Mouse (Mus musculus) heart, embryonic 16.5 days (tissue): ENCODE results near the gene Txndc11. TPM values are rescaled to one million over a fixed set of nuclear protein-coding genes. Genes with fewer than 3 reads are reported as not detected.

ENCODE experiments used
- ATAC-seq: fragments of 200-750 bp; cut with Nextera tagmentation; replicated peaks from 2 replicates; pipeline ENCODE4 v1.8.0; 2017; ENCODE audit warnings: moderate number of reproducible peaks; ENCODE audit not compliant: insufficient read depth, low FRiP score; ENCODE audit errors: extremely low read depth
- H3K27ac ChIP-seq: fragments of 300-500 bp; sonication (generic); 2 replicates; pipeline ENCODE4 v1.5.1; 2014; ENCODE audit warnings: mild to moderate bottlenecking, low read length, control low read depth, moderate library complexity
- H3K27me3 ChIP-seq: fragments of 300-500 bp; sonication (generic); 2 replicates; pipeline ENCODE4 v1.6.1; 2014; ENCODE audit warnings: low read length, mixed read lengths; ENCODE audit not compliant: control insufficient read depth, insufficient read depth
- H3K36me3 ChIP-seq: fragments of 300-500 bp; sonication (generic); 2 replicates; pipeline ENCODE4 v1.6.1; 2014; ENCODE audit not compliant: control insufficient read depth, insufficient read depth
- H3K4me1 ChIP-seq: fragments of 300-500 bp; sonication (generic); 2 replicates; pipeline ENCODE4 v1.6.1; 2014; ENCODE audit warnings: low read length, mixed read lengths; ENCODE audit not compliant: control insufficient read depth, insufficient read depth
- H3K4me2 ChIP-seq: fragments of 300-500 bp; sonication (generic); 2 replicates; pipeline ENCODE4 v1.6.1; 2014; ENCODE audit warnings: low read depth, mild to moderate bottlenecking, control low read depth, low read length
- H3K4me3 ChIP-seq: fragments of 300-500 bp; sonication (generic); 2 replicates; pipeline ENCODE4 v1.5.1; 2014; ENCODE audit warnings: mild to moderate bottlenecking, control low read depth, low read length
- H3K9ac ChIP-seq: fragments of 300-500 bp; sonication (generic); 2 replicates; pipeline ENCODE4 v1.6.1; 2014; ENCODE audit warnings: low read length, control low read depth
- H3K9me3 ChIP-seq: fragments of 300-500 bp; sonication (generic); replicated peaks from 2 replicates; pipeline ENCODE4 v1.6.1; 2016; ENCODE audit warnings: low read length; ENCODE audit not compliant: control insufficient read depth
- WGBS: fragments of 180-500 bp; shearing (Covaris S2); extraction: QIAGEN DNeasy Blood & Tissue Kit; methylation state at CpG from one replicate; pipeline ENCODE4 v1.1.7; 2014; 5-methylcytosine and 5-hydroxymethylcytosine counted together
- polyA plus RNA-seq: library from polyadenylated mRNA; unstranded; fragments of >200 nt; fragmentation: Nextera tagmentation; extraction: Ambion mirVana; gene quantifications from 2 replicates; pipeline ENCODE4 v1.2.1, GENCODE M21; 2015

Txndc11 gene
- polyA plus RNA-seq, 1 experiment from 2014 or later: 29.6 TPM

DNA sequence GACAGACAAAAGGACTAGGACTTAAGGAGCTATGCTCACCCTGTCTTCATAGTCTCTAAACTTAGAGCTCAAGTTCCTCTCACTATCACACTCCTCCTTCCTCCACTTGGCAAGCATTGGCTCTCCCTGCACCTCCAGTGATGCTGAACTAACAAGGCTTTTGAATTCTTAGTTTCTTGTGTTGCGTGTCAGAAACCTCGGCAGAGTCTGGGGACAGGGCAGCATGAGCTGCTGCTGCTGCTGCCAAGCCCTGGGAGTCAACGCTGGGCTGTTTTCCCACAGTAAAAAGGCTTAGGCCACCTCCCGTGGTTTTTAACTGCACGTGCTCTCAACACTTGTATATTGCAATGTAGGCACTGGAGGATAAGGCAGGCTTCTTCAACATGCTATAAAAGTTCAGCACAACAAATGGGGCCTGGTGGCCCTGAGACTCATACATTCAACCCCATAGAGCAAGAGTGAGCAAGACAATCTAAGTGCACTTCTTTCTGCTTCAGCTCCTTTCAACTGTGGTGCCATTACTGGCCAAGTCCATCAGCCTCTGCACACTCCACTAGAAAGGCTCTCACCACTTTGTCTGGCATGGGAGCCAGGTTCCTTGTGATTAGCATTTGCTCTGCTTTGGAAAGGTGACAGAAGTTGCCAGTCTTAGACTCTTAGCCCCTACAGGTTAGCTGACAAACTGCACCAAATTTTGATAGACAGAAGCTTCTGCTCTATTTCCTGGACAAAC is 47.4 kb downstream of the Txndc11 start:
- H3K9ac ChIP-seq: no peak overlapping the region
- H3K4me3 ChIP-seq: no peak overlapping the region
- H3K9me3 ChIP-seq: no peaks in the 10 kb centered on the region
- H3K36me3 ChIP-seq: peaks cover 56% of the 10 kb centered on the region
- H3K4me1 ChIP-seq: peaks cover 7% of the 10 kb centered on the region; the same call in 1 of the 2 replicates
- H3K4me2 ChIP-seq: no peak overlapping the region
- WGBS: 80% methylated on average over 5 of the region's 5 CpGs
- ATAC-seq: no peak
- no peak overlapping the region for H3K27ac ChIP-seq
- H3K27me3 ChIP-seq: no peaks in the 10 kb centered on the region

DNA sequence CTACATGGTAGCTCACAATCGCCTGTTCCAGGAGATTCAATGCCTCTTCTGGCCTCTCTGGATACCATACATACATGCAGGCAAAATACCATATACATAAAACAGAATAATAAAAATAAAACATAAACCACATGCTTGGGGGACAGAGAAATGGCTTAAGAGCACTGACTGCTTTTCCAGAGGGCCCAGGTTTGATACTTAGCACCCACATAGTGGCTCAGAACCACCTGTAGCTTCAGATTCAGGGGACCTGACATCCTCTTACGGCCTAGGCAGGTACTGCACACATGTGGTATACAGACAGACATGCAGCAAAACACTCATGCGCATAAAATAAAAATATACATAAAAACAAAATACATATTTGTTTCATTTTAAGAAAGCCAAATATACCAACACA is 48.2 kb downstream of the Txndc11 start:
- no peak overlapping the region for H3K9ac ChIP-seq
- H3K27ac ChIP-seq: no peak overlapping the region
- H3K4me3 ChIP-seq: no peak overlapping the region
- ATAC-seq: no peak
- no peaks in the 10 kb centered on the region for H3K27me3 ChIP-seq
- H3K4me1 ChIP-seq: 0 out of 2 replicates have a peak, but pooled peaks cover 2% of the 10 kb centered on the region
- no peaks in the 10 kb centered on the region for H3K9me3 ChIP-seq
- 93% methylated on average over 3 of the region's 3 CpGs for WGBS
- no peak overlapping the region for H3K4me2 ChIP-seq
- peaks cover 55% of the 10 kb centered on the region for H3K36me3 ChIP-seq

DNA sequence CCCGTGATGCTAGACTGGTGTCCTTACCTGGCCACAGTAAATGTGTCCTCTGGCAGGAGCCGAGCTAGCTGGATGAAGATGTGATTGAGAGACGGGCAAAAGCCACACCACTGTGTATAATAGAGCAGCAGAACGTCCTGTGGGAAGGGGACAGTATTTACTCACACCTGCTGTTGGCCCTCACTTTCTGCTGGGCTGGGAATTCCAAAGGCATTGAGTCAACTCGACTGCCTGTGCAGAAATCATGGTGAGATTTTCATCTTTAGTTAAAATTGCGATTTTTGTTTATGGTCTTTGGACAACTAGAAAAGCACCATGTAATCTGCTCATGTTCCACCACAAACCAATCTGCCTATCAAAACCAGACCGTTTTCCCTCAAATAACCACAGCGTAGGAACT is 50.3 kb downstream of the Txndc11 start:
- 0 out of 2 replicates have a peak, but pooled peaks cover 2% of the 10 kb centered on the region for H3K4me1 ChIP-seq
- H3K4me2 ChIP-seq: no peak overlapping the region
- H3K27ac ChIP-seq: no peak overlapping the region
- H3K4me3 ChIP-seq: no peak overlapping the region
- no peaks in the 10 kb centered on the region for H3K27me3 ChIP-seq
- H3K36me3 ChIP-seq: peaks cover 49% of the 10 kb centered on the region
- WGBS: 89% methylated on average over 8 of the region's 8 CpGs
- ATAC-seq: no peak
- no peak overlapping the region for H3K9ac ChIP-seq
- no peaks in the 10 kb centered on the region for H3K9me3 ChIP-seq

DNA sequence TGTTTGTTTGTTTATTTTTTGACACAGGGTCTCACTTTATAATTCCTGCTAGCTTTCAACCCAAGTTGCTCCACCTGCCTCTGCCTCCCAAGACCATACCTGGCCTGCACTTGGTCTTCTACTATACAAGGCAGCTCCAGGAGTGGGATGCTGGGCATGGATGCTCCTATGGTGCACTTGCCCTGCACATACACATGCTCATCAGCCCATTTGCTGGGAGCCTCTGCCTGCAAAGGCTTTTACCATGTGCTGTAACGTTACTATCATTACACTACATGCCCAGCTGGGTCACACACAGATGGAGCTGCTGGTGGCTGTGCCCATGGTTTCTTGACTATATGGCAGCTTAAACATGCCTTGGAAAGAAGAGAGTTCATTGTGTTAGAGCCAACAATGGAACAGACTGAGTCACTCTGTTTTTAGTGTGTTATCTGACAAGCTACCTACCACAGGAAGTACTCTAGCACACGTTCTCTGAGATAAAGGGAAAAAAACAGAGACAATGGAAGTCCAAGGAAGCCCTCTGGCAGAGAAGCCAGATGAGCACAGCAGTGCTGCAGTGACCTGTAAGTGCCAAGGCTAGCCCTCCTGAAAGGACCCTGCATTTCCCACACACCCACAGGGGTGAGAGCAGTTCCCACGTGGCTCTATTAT is 56.1 kb downstream of the Txndc11 start:
- H3K4me1 ChIP-seq: peaks cover 7% of the 10 kb centered on the region; the same call in 1 of the 2 replicates

DNA sequence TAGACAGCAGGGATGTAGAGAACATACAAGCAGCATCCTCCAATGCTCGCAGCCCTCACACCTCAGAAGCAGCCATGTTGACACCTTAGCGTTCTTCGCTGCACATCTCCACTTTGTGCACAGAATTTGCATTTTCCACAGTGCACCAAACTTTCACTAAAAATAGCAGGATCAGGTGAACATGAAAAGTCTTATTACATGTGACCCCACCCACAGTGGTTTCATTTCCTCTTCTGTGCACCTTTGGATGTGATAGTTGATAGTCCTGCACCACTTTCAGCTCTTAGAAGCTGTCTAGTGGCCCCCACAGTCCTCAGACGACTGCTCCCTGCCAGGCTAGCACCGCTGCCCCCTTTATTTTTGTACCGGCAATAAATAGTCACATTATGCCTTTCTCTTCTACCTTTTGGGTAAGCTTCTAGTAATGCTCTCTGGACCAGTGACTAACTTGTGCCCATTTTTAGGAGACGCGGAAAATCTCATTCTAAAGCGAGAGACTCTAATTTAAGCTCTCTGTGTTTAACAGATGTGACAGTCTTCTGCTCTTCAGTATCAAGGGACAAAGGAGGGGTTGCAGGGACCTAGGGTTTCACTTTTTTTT is 56.7 kb downstream of the Txndc11 start:
- no peaks in the 10 kb centered on the region for H3K27me3 ChIP-seq
- no peaks in the 10 kb centered on the region for H3K9me3 ChIP-seq
- no peak overlapping the region for H3K4me2 ChIP-seq
- no peak for ATAC-seq
- no peak overlapping the region for H3K4me3 ChIP-seq
- H3K36me3 ChIP-seq: peaks cover 37% of the 10 kb centered on the region
- H3K27ac ChIP-seq: no peak overlapping the region
- H3K4me1 ChIP-seq: peaks cover 10% of the 10 kb centered on the region
- WGBS: 86% methylated on average over 9 of the region's 9 CpGs
- H3K9ac ChIP-seq: no peak overlapping the region

More for the DNA sequence above, 56.1 kb downstream of the Txndc11 start:
- Histone ChIP-seq H3K9ac (no peak overlapping the region), H3K36me3 (peaks cover 43% of the 10 kb centered on the region), H3K27me3 (no peaks in the 10 kb centered on the region), H3K4me2 (no peak overlapping the region), H3K4me3 (no peak overlapping the region), H3K9me3 (no peaks in the 10 kb centered on the region), H3K27ac (peak overlapping the region; percentile 41; the same call in 1 of the 2 replicates)
- ATAC-seq: no peak
- 41% methylated on average over 3 of the region's 3 CpGs for WGBS

DNA sequence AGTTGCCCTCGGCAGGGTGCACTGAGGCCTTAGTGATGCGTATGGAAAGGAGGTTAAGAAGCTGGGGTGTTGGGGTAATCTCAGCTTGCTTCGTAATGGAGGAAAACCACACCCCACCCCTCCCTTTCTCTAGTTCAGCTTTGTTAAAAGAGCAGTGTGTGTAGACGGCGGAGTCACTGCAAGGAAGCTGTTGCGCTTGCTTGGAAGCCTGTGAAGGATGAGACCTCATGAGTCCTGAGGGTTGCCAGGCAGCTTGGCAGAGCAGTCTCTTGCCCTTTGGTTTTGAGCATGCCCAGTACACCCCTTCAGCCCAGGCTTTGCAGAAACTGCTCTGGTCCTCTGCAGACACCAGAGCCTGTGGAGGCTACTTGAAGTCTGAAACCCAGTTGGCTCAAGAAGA is 61.4 kb downstream of the Txndc11 start:
- Histone ChIP-seq H3K36me3 (peaks cover 25% of the 10 kb centered on the region), H3K4me2 (no peak overlapping the region), H3K27me3 (no peaks in the 10 kb centered on the region), H3K9me3 (no peaks in the 10 kb centered on the region), H3K4me3 (no peak overlapping the region), H3K4me1 (peaks cover 25% of the 10 kb centered on the region), H3K27ac (no peak overlapping the region; the same call in 1 of the 2 replicates), H3K9ac (no peak overlapping the region)
- WGBS: 77% methylated on average over 6 of the region's 6 CpGs
- ATAC-seq: no peak

DNA sequence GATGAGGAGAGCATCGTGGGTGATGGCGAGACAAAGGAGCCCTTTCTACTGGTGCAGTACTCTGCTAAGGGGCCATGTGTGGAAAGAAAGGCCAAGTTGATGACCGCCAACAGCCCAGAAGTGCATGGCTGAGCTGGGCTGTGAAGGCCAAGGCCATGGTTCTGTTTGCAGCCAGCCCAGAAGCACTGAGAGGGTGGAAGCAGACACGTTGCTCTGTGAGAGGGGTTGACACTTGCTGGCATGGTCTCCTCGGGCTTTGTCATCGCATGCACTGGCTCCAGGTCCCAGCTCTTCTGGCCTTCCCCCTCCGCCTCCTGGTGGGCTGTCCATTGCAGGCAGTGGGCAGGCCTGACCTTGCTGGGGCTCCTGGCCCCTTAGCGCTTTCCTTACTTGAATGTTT is 62.0 kb downstream of the Txndc11 start:
- no peak for ATAC-seq
- peaks cover 27% of the 10 kb centered on the region for H3K4me1 ChIP-seq

DNA sequence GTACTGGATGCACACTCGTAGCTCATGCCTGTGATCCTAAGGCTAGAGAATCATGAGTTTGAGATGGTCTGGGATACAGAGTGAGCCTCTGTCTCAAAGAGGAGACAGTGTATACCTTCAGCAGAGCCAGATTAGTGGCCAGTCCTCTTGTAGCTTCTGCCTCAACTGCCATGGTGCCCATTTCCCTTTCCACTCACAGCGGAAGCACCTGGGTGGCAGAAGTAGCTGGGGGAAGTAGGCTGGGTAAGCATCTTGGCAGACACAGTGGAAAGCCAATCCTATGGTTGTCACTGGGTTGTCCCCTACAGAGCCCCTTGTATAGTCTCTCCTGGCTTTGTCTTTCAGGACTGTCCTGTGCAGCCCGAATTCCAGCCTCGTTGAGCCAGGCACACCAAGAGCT is 62.6 kb downstream of the Txndc11 start:
- no peak for ATAC-seq
- H3K27me3 ChIP-seq: no peaks in the 10 kb centered on the region
- no peak overlapping the region for H3K27ac ChIP-seq
- peaks cover 32% of the 10 kb centered on the region for H3K4me1 ChIP-seq
- H3K9ac ChIP-seq: no peak overlapping the region
- WGBS: 82% methylated on average over 4 of the region's 4 CpGs
- H3K4me2 ChIP-seq: no peak overlapping the region
- no peaks in the 10 kb centered on the region for H3K9me3 ChIP-seq
- peaks cover 20% of the 10 kb centered on the region for H3K36me3 ChIP-seq
- H3K4me3 ChIP-seq: no peak overlapping the region

More for the DNA sequence above, 62.0 kb downstream of the Txndc11 start:
- H3K4me3 ChIP-seq: no peak overlapping the region
- no peaks in the 10 kb centered on the region for H3K27me3 ChIP-seq
- peaks cover 21% of the 10 kb centered on the region for H3K36me3 ChIP-seq
- no peaks in the 10 kb centered on the region for H3K9me3 ChIP-seq
- H3K4me2 ChIP-seq: no peak overlapping the region
- no peak overlapping the region for H3K27ac ChIP-seq
- WGBS: 69% methylated on average over 8 of the region's 8 CpGs
- H3K9ac ChIP-seq: no peak overlapping the region

DNA sequence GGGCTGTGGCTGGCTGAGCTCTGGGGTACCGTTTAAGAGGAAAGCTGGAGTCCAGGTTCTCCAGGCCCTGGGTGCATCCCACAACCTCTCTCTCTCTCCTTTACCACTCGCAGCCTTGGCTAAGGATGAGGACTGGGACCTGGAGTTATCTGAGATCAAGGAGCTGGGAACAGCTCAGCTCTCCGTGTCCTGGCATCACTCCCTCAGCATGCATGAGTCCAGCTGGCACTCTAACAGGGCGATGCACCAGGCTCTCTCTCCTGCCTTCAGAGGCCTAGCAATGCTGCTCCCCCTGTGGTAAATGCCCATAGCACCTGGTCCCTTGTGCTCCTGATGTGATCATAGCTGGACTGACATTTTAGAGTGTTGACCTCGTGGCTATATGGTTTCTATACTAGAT is 63.3 kb downstream of the Txndc11 start:
- peaks cover 32% of the 10 kb centered on the region for H3K4me1 ChIP-seq

More for the DNA sequence above, 63.3 kb downstream of the Txndc11 start:
- no peak overlapping the region for H3K9ac ChIP-seq
- no peak overlapping the region; the same call in 1 of the 2 replicates for H3K27ac ChIP-seq
- no peaks in the 10 kb centered on the region for H3K27me3 ChIP-seq
- peaks cover 20% of the 10 kb centered on the region for H3K36me3 ChIP-seq
- H3K4me3 ChIP-seq: no peak overlapping the region
- no peaks in the 10 kb centered on the region for H3K9me3 ChIP-seq
- WGBS: 62% methylated on average over 5 of the region's 5 CpGs
- no peak for ATAC-seq
- no peak overlapping the region for H3K4me2 ChIP-seq
